Mouse (Mus musculus) kidney, adult 2 months (tissue): ENCODE measurements around the gene Dock7. TPM values are rescaled to one million over a fixed set of nuclear protein-coding genes. Genes with fewer than 3 reads are reported as not detected.
A peak's percentile ranks its signal among the peaks of the same experiment; 100 is the strongest.
"Not testable (repeated sequence)": the region's sequence is repeated elsewhere in the genome, so short reads cannot be mapped to it uniquely, and the experiment has no call there.

Experiments
- DNase-seq: peaks from one replicate; pipeline ENCODE4 v3.0.0; 2021
- H3K27ac ChIP-seq: fragments of 200-500 bp; 2 replicates; pipeline ENCODE4 v1.5.1; 2012; ENCODE audit warnings: low read depth, low read length, control low read depth, inconsistent platforms; ENCODE audit not compliant: insufficient read depth
- H3K27me3 ChIP-seq: fragments of 200-500 bp; replicated peaks from 2 replicates; pipeline ENCODE4 v1.6.1; 2012; ENCODE audit warnings: mild to moderate bottlenecking, moderate library complexity, low read length, inconsistent platforms; ENCODE audit not compliant: control insufficient read depth, insufficient read depth
- H3K36me3 ChIP-seq: fragments of 200-500 bp; 2 replicates; pipeline ENCODE4 v1.6.1; 2012; ENCODE audit warnings: mild to moderate bottlenecking, moderate library complexity, low read length, inconsistent platforms; ENCODE audit not compliant: control insufficient read depth, insufficient read depth
- H3K4me1 ChIP-seq: fragments of 200-500 bp; 2 replicates; pipeline ENCODE4 v1.6.1; 2011; ENCODE audit warnings: low read length; ENCODE audit not compliant: control insufficient read depth, insufficient read depth
- H3K4me3 ChIP-seq: fragments of 200-500 bp; 2 replicates; pipeline ENCODE4 v1.5.1; 2011; ENCODE audit warnings: mild to moderate bottlenecking, low read depth, low read length, control low read depth; ENCODE audit not compliant: insufficient read depth
- CTCF ChIP-seq: fragments of 200-500 bp; conservative IDR thresholded peaks from 2 replicates; pipeline ENCODE4 v1.5.1; 2011; ENCODE audit warnings: low read depth, mild to moderate bottlenecking, control low read depth, low read length, moderate library complexity, mixed read lengths; ENCODE audit not compliant: insufficient read depth, insufficient read length
- POLR2A ChIP-seq: fragments of 200-500 bp; IDR thresholded peaks from one replicate; pipeline ENCODE4 v1.6.1; 2011; ENCODE audit warnings: low read depth, low read length, control low read depth
- WGBS: fragments of 180-500 bp; shearing (Covaris S2); methylation state at CpG from one replicate; pipeline ENCODE4 v1.1.7; 2018; 5-methylcytosine and 5-hydroxymethylcytosine counted together
- polyA plus RNA-seq: library from polyadenylated mRNA; depleted of rRNA; stranded (reverse); fragments of >200 nt; gene quantifications from 2 replicates; pipeline ENCODE4 v1.2.3, GENCODE M21; 2012

Dock7 gene
- polyA plus RNA-seq, 1 experiment, result 20.6 TPM

- Histone ChIP-seq H3K4me3 (no peak overlapping the region), H3K36me3 (no peaks in the 10 kb centered on the region; the same call in 1 of the 2 replicates), H3K27ac (no peak overlapping the region), H3K27me3 (no peaks in the 10 kb centered on the region), H3K4me1 (no peaks in the 10 kb centered on the region)
- TF ChIP-seq POLR2A, result no peak
- 71% methylated on average over 8 of the region's 8 CpGs for WGBS
- DNase-seq, result no peak
These were observed 145.0 kb downstream of the Dock7 start for GRCm38 (mm10) chr4:98975741-98976140.

DNA sequence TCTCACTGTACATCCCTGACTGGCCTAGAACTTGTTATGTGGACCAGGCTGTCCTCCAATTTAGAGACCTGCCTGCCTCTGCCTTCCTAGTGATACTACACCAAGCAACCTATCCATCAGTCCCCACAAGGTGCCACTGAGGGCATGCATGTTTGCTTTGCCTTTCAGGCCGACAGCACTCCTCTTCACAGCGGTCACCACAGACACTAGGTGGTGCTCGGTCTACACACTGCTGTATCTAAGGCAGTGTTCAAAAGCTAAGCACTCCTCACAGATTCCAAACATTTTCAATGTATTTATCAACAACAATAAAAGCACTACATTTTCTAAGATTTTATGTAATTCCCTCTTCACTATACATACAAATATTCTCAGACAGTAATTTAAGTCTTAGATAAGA is 150.8 kb downstream of the Dock7 start:
- Histone ChIP-seq H3K36me3 (no peaks in the 10 kb centered on the region; the same call in 1 of the 2 replicates), H3K27ac (no peak overlapping the region), H3K4me3 (no peak overlapping the region), H3K4me1 (no peaks in the 10 kb centered on the region), H3K27me3 (no peaks in the 10 kb centered on the region)
- DNase-seq, result no peak
- 88% methylated on average over 3 of the region's 3 CpGs for WGBS
- TF ChIP-seq POLR2A (no peak), CTCF (peak; percentile 60)

GRCm38 (mm10) chr4:98960243-98960642 is 160.5 kb downstream of the Dock7 start:
- H3K4me3 ChIP-seq, result no peak overlapping the region
- TF ChIP-seq POLR2A (no peak), CTCF (no peak)
- H3K27ac ChIP-seq, result no peak overlapping the region; the same call in 1 of the 2 replicates
- 46% methylated on average over 3 of the region's 3 CpGs for WGBS
- DNase-seq, result peak; percentile 89
- H3K4me1 ChIP-seq, result no peaks in the 10 kb centered on the region
- H3K36me3 ChIP-seq, result no peaks in the 10 kb centered on the region
- no peaks in the 10 kb centered on the region for H3K27me3 ChIP-seq

- no peaks in the 10 kb centered on the region for H3K36me3 ChIP-seq
- TF ChIP-seq POLR2A (no peak), CTCF (no peak)
- no peak overlapping the region for H3K4me3 ChIP-seq
- H3K4me1 ChIP-seq, result no peaks in the 10 kb centered on the region
- 91% methylated on average over 8 of the region's 8 CpGs for WGBS
- no peak overlapping the region for H3K27ac ChIP-seq
- no peaks in the 10 kb centered on the region for H3K27me3 ChIP-seq
- no peak for DNase-seq
These were observed 164.7 kb downstream of the Dock7 start for GRCm38 (mm10) chr4:98955986-98956385.

DNA sequence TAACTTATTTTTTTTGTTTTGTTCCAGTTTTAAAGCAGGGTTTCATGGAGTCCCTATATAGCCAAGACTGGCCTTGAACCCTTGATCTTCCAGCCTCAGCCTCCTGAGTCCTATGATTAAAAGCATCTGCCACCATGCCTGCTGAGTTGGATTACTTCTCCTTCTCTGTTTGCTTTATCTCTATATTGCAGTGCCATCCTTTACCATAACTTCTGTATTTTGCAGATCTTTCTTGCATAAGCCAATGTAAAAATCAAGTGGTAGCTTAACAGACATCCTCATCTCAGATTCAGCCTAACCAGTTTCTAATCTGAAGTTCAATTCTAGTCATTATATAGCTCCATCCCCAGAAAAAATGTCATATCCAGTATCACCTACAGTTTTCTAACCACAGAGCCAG is 170.2 kb downstream of the Dock7 start:
- Histone ChIP-seq H3K27me3 (no peaks in the 10 kb centered on the region), H3K27ac (no peak overlapping the region), H3K4me3 (no peak overlapping the region), H3K4me1 (no peaks in the 10 kb centered on the region), H3K36me3 (no peaks in the 10 kb centered on the region; the same call in 1 of the 2 replicates)
- no peak for DNase-seq
- TF ChIP-seq CTCF, result no peak
- TF ChIP-seq POLR2A, result no peak

GRCm38 (mm10) chr4:98938210-98938609 is 182.5 kb downstream of the Dock7 start:
- WGBS, result 95% methylated on average over 6 of the region's 6 CpGs

GRCm38 (mm10) chr4:98936036-98936435 is 184.7 kb downstream of the Dock7 start:
- Histone ChIP-seq H3K4me1 (no peaks in the 10 kb centered on the region), H3K27ac (no peak overlapping the region), H3K4me3 (no peak overlapping the region), H3K27me3 (no peaks in the 10 kb centered on the region), H3K36me3 (peaks cover 5% of the 10 kb centered on the region)
- WGBS, result 81% methylated on average over 6 of the region's 6 CpGs
- no peak for TF ChIP-seq POLR2A
- TF ChIP-seq CTCF, result no peak
- DNase-seq, result no peak

More at GRCm38 (mm10) chr4:98938210-98938609, 182.5 kb downstream of the Dock7 start:
- not testable (repeated sequence) for H3K4me1 ChIP-seq, H3K27me3 ChIP-seq, DNase-seq, H3K4me3 ChIP-seq, H3K36me3 ChIP-seq, H3K27ac ChIP-seq

- H3K27ac ChIP-seq, result no peak overlapping the region
- H3K36me3 ChIP-seq, result no peaks in the 10 kb centered on the region
- H3K4me1 ChIP-seq, result peaks cover 13% of the 10 kb centered on the region; the same call in 1 of the 2 replicates
- H3K27me3 ChIP-seq, result no peaks in the 10 kb centered on the region
- DNase-seq, result no peak
- no peak overlapping the region for H3K4me3 ChIP-seq
- TF ChIP-seq POLR2A (no peak), CTCF (no peak)
- 13% methylated on average over 6 of the region's 6 CpGs for WGBS
These were observed 195.4 kb downstream of the Dock7 start for GRCm38 (mm10) chr4:98925250-98925781.
